Mouse (Mus musculus) left cerebral cortex, adult 2 months (tissue): Measurements from ENCODE around the gene Bcor. TPM values are rescaled to one million over a fixed set of nuclear protein-coding genes. Genes with fewer than 3 reads are reported as not detected.

Experiments
- DNase-seq, 2 experiments: peaks; one replicate each; pipeline ENCODE4 v3.0.0; 2021 to 2022; ENCODE audit warnings: low spot score in 2 of 2, mixed read lengths in 1 of 2; ENCODE audit errors: extremely low spot score in 1 of 2
- H3K27ac ChIP-seq: fragments of 200-600 bp; 2 replicates; pipeline ENCODE4 v1.8.1; 2022
- H3K4me3 ChIP-seq: fragments of 200-600 bp; 2 replicates; pipeline ENCODE4 v1.8.1; 2022
- CTCF ChIP-seq: fragments of 200-600 bp; IDR thresholded peaks from 2 replicates; pipeline ENCODE4 v1.8.1; 2022; ENCODE audit warnings: antibody characterized with exemption, mild to moderate bottlenecking, moderate library complexity
- intact Hi-C: fragments of 180-260 bp; cut with DNase I; formaldehyde crosslinking; loops from one replicate; pipeline ENCODE4 v1.15.1; 2025
- total RNA-seq, 2 experiments: library from RNA; stranded (reverse); gene quantifications; 2 replicates each; pipeline ENCODE4 v1.2.3; 2021

Gene Bcor
- total RNA-seq, 2 experiments from 2014 or later: 33.4 to 38.0 TPM

DNA sequence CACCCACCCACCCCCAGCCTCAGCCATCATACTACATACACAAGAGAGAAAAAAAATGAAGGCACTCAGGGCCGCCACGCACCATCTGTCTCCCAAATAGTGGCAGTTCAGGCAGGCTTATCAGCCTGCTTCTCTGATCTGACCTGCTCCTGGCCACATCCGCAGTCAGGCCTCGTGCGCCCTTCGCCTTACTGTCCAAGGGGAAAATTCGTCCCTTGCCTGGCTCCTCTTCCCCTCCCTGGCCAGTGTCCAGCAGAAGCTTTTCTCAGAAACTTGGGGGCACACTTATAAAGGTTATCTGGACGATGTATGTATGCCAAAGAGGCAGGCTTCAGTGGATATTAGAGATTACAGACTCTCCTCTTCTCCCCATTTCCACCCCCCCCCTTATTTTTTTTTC, 163.7 kb downstream of the Bcor start:
- no peak overlapping the region for H3K4me3 ChIP-seq
- DNase-seq: no peak
- H3K27ac ChIP-seq: no peak overlapping the region
- intact Hi-C loops: no loop called here
- TF ChIP-seq CTCF: no peak

DNA sequence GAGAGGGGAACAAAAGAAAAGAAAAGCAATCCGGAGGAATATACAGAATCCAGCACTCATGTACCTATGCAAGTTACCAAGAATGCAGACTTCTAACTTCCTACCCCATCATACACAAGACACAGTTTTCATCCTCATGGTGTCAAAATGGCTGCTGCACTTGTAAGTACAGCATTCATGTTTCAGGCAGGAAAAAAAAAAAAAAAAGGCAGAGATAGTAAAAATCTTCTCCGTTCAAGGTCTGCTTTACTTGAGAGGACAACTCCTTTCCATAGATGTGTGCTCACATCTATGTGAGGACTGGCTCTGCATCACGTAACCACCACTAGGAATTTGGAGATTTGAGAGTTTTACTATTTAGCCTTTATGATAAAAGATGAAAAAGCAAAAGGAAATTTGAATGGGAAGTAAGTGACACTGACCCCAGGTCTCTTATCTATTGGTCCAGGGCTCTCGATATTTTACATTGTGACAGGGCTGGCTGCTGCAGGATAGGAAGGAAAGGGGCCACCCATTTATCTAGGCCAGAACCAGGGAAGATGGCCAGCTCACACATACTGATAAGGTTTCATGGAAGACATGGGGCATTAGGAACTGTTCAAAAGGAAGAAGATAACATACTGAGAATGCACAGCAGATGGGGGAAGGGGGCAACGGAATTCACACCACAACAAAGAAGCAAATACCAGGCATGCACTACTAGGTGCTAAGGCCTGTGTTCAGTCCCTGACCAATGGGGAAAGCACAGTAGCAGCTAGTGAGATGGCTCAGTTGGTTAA, 166.3 kb downstream of the Bcor start:
- Histone ChIP-seq H3K27ac (no peak overlapping the region), H3K4me3 (no peak overlapping the region)
- intact Hi-C loops: no loop called here
- TF ChIP-seq CTCF: no peak
- no peak for DNase-seq

DNA sequence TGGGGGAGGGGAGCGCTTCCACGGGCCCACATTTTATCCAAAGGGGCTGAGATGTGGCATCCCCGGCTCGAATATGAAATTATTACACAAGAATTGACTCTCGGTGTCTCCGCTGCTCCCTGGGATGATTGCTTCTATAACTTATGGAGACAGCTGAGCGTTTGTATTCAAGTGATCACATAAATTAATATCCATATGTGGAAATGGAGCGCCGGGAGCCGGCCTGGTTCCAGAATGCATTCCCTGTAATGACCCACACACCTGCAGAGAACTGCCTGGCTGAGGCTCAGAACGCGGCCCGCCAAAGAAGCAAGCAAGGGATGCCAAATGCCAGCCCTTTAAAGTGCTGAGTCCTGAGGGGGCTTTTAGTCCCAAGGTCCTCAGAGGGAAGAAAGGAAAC, 170.7 kb downstream of the Bcor start:
- Histone ChIP-seq H3K4me3 (no peak overlapping the region), H3K27ac (no peak overlapping the region)
- intact Hi-C loops: no loop called here
- DNase-seq: no peak
- TF ChIP-seq CTCF: no peak

GRCm38 (mm10) chrX:11988191-11988896, 171.8 kb downstream of the Bcor start:
- intact Hi-C loops: no loop called here
- DNase-seq: no peak
- no peak for TF ChIP-seq CTCF
- Histone ChIP-seq H3K27ac (no peak overlapping the region), H3K4me3 (no peak overlapping the region)

- DNase-seq: no peak
- intact Hi-C loops: no loop called here
- Histone ChIP-seq H3K27ac (no peak overlapping the region), H3K4me3 (no peak overlapping the region)
- no peak for TF ChIP-seq CTCF
Observed at GRCm38 (mm10) chrX:11987602-11988001, 172.6 kb downstream of the Bcor start.
